Mouse (Mus musculus): ENCODE measurements around the gene Ucn.

DNA sequence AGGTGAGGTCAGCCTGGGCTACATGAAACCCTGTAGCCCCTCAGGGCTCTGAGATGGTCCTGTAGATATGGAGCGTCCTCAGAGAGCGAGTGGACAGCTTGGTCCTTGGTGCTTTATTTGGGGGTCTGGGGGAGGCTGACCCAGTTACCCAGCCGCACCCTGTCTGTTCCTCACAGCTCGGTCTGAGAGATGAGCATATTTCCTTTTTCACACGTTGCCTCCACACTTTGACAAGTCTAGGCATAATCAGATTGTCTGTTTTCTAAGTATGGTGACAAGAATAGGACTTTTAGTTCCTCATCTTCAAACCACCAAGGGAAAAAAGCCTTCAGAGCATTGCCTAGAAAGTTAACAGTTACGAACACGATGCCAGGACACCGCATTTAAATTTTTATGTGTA lies 17.5 kb downstream of the Ucn start:
- no peak for TF ChIP-seq GATA1 (IDR thresholded peaks at IDR 0.05; ENCODE audit: low read length)
- no peak for TF ChIP-seq TAL1 (IDR thresholded peaks at IDR 0.05; ENCODE audit: low read length)
